Mouse (Mus musculus): ENCODE measurements around the gene Hps3. TPM values are rescaled to one million over a fixed set of nuclear protein-coding genes. Genes with fewer than 3 reads are reported as not detected.

The Hps3 gene
- polyA plus RNA-seq, 1 experiment from 2014 or later: 12.1 TPM

- no peaks in the 10 kb centered on the region for H3K27me3 ChIP-seq (ENCODE audit: control insufficient read depth, insufficient read depth, low read length)
- 27% methylated on average over 10 of the region's 10 CpGs for WGBS
- H3K4me1 ChIP-seq (ENCODE audit: control insufficient read depth, insufficient read depth, low read length): peaks cover 9% of the 10 kb centered on the region
- H3K27ac ChIP-seq (ENCODE audit: low read depth, low read length): no peak overlapping the region; the same call in 1 of the 2 replicates
- no peaks in the 10 kb centered on the region for H3K9me3 ChIP-seq (ENCODE audit: control insufficient read depth, low read length)
- H3K36me3 ChIP-seq (ENCODE audit: control insufficient read depth, insufficient read depth, low read length): no peaks in the 10 kb centered on the region
- H3K4me2 ChIP-seq: peak overlapping the region; percentile 77
- ATAC-seq (ENCODE audit: low FRiP score): peak; percentile 8; the same call in 1 of the 2 replicates
- DNase-seq (ENCODE audit: low spot score, missing footprints): peak; percentile 85
- peak overlapping the region; percentile 61 for H3K9ac ChIP-seq (ENCODE audit: low read length)
- H3K4me3 ChIP-seq (ENCODE audit: low read depth, low read length): peak overlapping the region; percentile 55
These were observed 1.1 kb downstream of the Hps3 start for GRCm38 (mm10) chr3:20033761-20034718.

- Histone ChIP-seq H3K9me3 (ENCODE audit: control insufficient read depth, low read length) (no peaks in the 10 kb centered on the region), H3K27ac (ENCODE audit: low read depth, low read length) (no peak overlapping the region), H3K9ac (ENCODE audit: low read length) (no peak overlapping the region), H3K4me2 (no peak overlapping the region), H3K27me3 (ENCODE audit: control insufficient read depth, insufficient read depth, low read length) (no peaks in the 10 kb centered on the region), H3K4me3 (ENCODE audit: low read depth, low read length) (no peak overlapping the region), H3K36me3 (ENCODE audit: control insufficient read depth, insufficient read depth, low read length) (no peaks in the 10 kb centered on the region), H3K4me1 (ENCODE audit: control insufficient read depth, insufficient read depth, low read length) (peaks cover 9% of the 10 kb centered on the region)
- DNase-seq (ENCODE audit: low spot score, missing footprints) (peak; percentile 66), ATAC-seq (ENCODE audit: low FRiP score) (no peak)
- WGBS: 94% methylated on average over 6 of the region's 6 CpGs
These were observed 4.3 kb downstream of the Hps3 start for GRCm38 (mm10) chr3:20030807-20031206.

GRCm38 (mm10) chr3:20028640-20029039 is 6.5 kb downstream of the Hps3 start:
- H3K4me2 ChIP-seq: no peak overlapping the region
- no peak overlapping the region for H3K27ac ChIP-seq (ENCODE audit: low read depth, low read length)
- H3K9me3 ChIP-seq (ENCODE audit: control insufficient read depth, low read length): no peaks in the 10 kb centered on the region
- H3K9ac ChIP-seq (ENCODE audit: low read length): no peak overlapping the region
- 92% methylated on average over 3 of the region's 3 CpGs for WGBS
- H3K4me3 ChIP-seq (ENCODE audit: low read depth, low read length): no peak overlapping the region
- no peaks in the 10 kb centered on the region for H3K27me3 ChIP-seq (ENCODE audit: control insufficient read depth, insufficient read depth, low read length)
- DNase-seq (ENCODE audit: low spot score, missing footprints): no peak
- no peak for ATAC-seq (ENCODE audit: low FRiP score)
- H3K4me1 ChIP-seq (ENCODE audit: control insufficient read depth, insufficient read depth, low read length): peaks cover 2% of the 10 kb centered on the region; the same call in 1 of the 2 replicates
- H3K36me3 ChIP-seq (ENCODE audit: control insufficient read depth, insufficient read depth, low read length): peaks cover 3% of the 10 kb centered on the region; the same call in 1 of the 2 replicates

- Histone ChIP-seq H3K4me2 (no peak overlapping the region), H3K27ac (ENCODE audit: low read depth, low read length) (no peak overlapping the region), H3K4me3 (ENCODE audit: low read depth, low read length) (no peak overlapping the region), H3K27me3 (ENCODE audit: control insufficient read depth, insufficient read depth, low read length) (no peaks in the 10 kb centered on the region), H3K9me3 (ENCODE audit: control insufficient read depth, low read length) (no peaks in the 10 kb centered on the region), H3K36me3 (ENCODE audit: control insufficient read depth, insufficient read depth, low read length) (peaks cover 3% of the 10 kb centered on the region; the same call in 1 of the 2 replicates), H3K4me1 (ENCODE audit: control insufficient read depth, insufficient read depth, low read length) (no peaks in the 10 kb centered on the region), H3K9ac (ENCODE audit: low read length) (no peak overlapping the region)
- DNase-seq (ENCODE audit: low spot score, missing footprints) (no peak), ATAC-seq (ENCODE audit: low FRiP score) (no peak)
- 92% methylated on average over 5 of the region's 5 CpGs for WGBS
These were observed 7.3 kb downstream of the Hps3 start for GRCm38 (mm10) chr3:20027788-20028187.

- DNase-seq (ENCODE audit: low spot score, missing footprints) (peak; percentile 39), ATAC-seq (ENCODE audit: low FRiP score) (no peak)
- Histone ChIP-seq H3K9me3 (ENCODE audit: control insufficient read depth, low read length) (no peaks in the 10 kb centered on the region), H3K27ac (ENCODE audit: low read depth, low read length) (no peak overlapping the region), H3K4me2 (no peak overlapping the region), H3K9ac (ENCODE audit: low read length) (no peak overlapping the region), H3K27me3 (ENCODE audit: control insufficient read depth, insufficient read depth, low read length) (no peaks in the 10 kb centered on the region), H3K4me1 (ENCODE audit: control insufficient read depth, insufficient read depth, low read length) (no peaks in the 10 kb centered on the region), H3K36me3 (ENCODE audit: control insufficient read depth, insufficient read depth, low read length) (peaks cover 3% of the 10 kb centered on the region; the same call in 1 of the 2 replicates), H3K4me3 (ENCODE audit: low read depth, low read length) (no peak overlapping the region)
- WGBS: 92% methylated on average over 8 of the region's 8 CpGs
These were observed 8.0 kb downstream of the Hps3 start for GRCm38 (mm10) chr3:20026996-20027689.

GRCm38 (mm10) chr3:20026481-20026880 is 8.6 kb downstream of the Hps3 start:
- ATAC-seq (ENCODE audit: low FRiP score): no peak
- H3K4me1 ChIP-seq (ENCODE audit: control insufficient read depth, insufficient read depth, low read length): no peaks in the 10 kb centered on the region
- H3K9me3 ChIP-seq (ENCODE audit: control insufficient read depth, low read length): no peaks in the 10 kb centered on the region
- H3K27me3 ChIP-seq (ENCODE audit: control insufficient read depth, insufficient read depth, low read length): no peaks in the 10 kb centered on the region
- no peak overlapping the region for H3K9ac ChIP-seq (ENCODE audit: low read length)
- no peak overlapping the region for H3K4me3 ChIP-seq (ENCODE audit: low read depth, low read length)
- H3K36me3 ChIP-seq (ENCODE audit: control insufficient read depth, insufficient read depth, low read length): peaks cover 3% of the 10 kb centered on the region; the same call in 1 of the 2 replicates
- H3K4me2 ChIP-seq: no peak overlapping the region
- H3K27ac ChIP-seq (ENCODE audit: low read depth, low read length): no peak overlapping the region
- DNase-seq (ENCODE audit: low spot score, missing footprints): no peak

- Histone ChIP-seq H3K27ac (ENCODE audit: low read depth, low read length) (no peak overlapping the region), H3K9me3 (ENCODE audit: control insufficient read depth, low read length) (no peaks in the 10 kb centered on the region), H3K4me1 (ENCODE audit: control insufficient read depth, insufficient read depth, low read length) (no peaks in the 10 kb centered on the region), H3K27me3 (ENCODE audit: control insufficient read depth, insufficient read depth, low read length) (no peaks in the 10 kb centered on the region), H3K9ac (ENCODE audit: low read length) (no peak overlapping the region), H3K36me3 (ENCODE audit: control insufficient read depth, insufficient read depth, low read length) (peaks cover 3% of the 10 kb centered on the region; the same call in 1 of the 2 replicates), H3K4me2 (no peak overlapping the region), H3K4me3 (ENCODE audit: low read depth, low read length) (no peak overlapping the region)
- DNase-seq (ENCODE audit: low spot score, missing footprints) (no peak), ATAC-seq (ENCODE audit: low FRiP score) (no peak)
- 64% methylated on average over 1 of the region's 1 CpGs for WGBS
These were observed 11.3 kb downstream of the Hps3 start for GRCm38 (mm10) chr3:20023832-20024231.

- ATAC-seq (ENCODE audit: low FRiP score): no peak
- no peaks in the 10 kb centered on the region for H3K36me3 ChIP-seq (ENCODE audit: control insufficient read depth, insufficient read depth, low read length)
These were observed 17.0 kb downstream of the Hps3 start for GRCm38 (mm10) chr3:20018076-20018475.

GRCm38 (mm10) chr3:20014454-20014853 is 20.7 kb downstream of the Hps3 start:
- Histone ChIP-seq H3K9me3 (ENCODE audit: control insufficient read depth, low read length) (no peaks in the 10 kb centered on the region), H3K4me3 (ENCODE audit: low read depth, low read length) (no peak overlapping the region), H3K4me1 (ENCODE audit: control insufficient read depth, insufficient read depth, low read length) (no peaks in the 10 kb centered on the region), H3K4me2 (no peak overlapping the region), H3K9ac (ENCODE audit: low read length) (no peak overlapping the region), H3K27ac (ENCODE audit: low read depth, low read length) (no peak overlapping the region), H3K36me3 (ENCODE audit: control insufficient read depth, insufficient read depth, low read length) (no peaks in the 10 kb centered on the region), H3K27me3 (ENCODE audit: control insufficient read depth, insufficient read depth, low read length) (no peaks in the 10 kb centered on the region)
- DNase-seq (ENCODE audit: low spot score, missing footprints) (no peak), ATAC-seq (ENCODE audit: low FRiP score) (no peak)
- 95% methylated on average over 2 of the region's 2 CpGs for WGBS

More at GRCm38 (mm10) chr3:20018076-20018475, 17.0 kb downstream of the Hps3 start:
- Histone ChIP-seq H3K27ac (ENCODE audit: low read depth, low read length) (no peak overlapping the region), H3K4me2 (no peak overlapping the region), H3K4me1 (ENCODE audit: control insufficient read depth, insufficient read depth, low read length) (no peaks in the 10 kb centered on the region), H3K9me3 (ENCODE audit: control insufficient read depth, low read length) (no peaks in the 10 kb centered on the region), H3K9ac (ENCODE audit: low read length) (no peak overlapping the region), H3K27me3 (ENCODE audit: control insufficient read depth, insufficient read depth, low read length) (no peaks in the 10 kb centered on the region), H3K4me3 (ENCODE audit: low read depth, low read length) (no peak overlapping the region)
- WGBS: 91% methylated on average over 8 of the region's 8 CpGs
- DNase-seq (ENCODE audit: low spot score, missing footprints): peak; percentile 35
